Mouse (Mus musculus) MEL (cell line): ENCODE measurements at regions not wholly inside any gene's neighbourhood (a gene's known extent, or its start where the extent isn't known, plus 50 kb on each side); places are given as distances from the start of the nearest gene placed in this dataset.

Experiments
- DNase-seq: peaks from one replicate; pipeline ENCODE4 v3.0.0; 2011; ENCODE audit warnings: low read depth, low spot score
- H3K27ac ChIP-seq: 2 replicates; pipeline ENCODE4 v1.5.1; 2012; ENCODE audit warnings: low read depth, mild to moderate bottlenecking, control low read depth, low read length, moderate library complexity; ENCODE audit not compliant: control insufficient read depth
- H3K27me3 ChIP-seq, 2 experiments: fragments of 150-350 bp in 1 of 2; sonication (generic) in 1 of 2; 2 replicates each; pipeline ENCODE4 v1.6.1; 2012; ENCODE audit warnings: low read length in 2 of 2, mild to moderate bottlenecking in 2 of 2, improper control_type of control experiment in 1 of 2, moderate library complexity in 1 of 2; ENCODE audit not compliant: insufficient read depth in 2 of 2, control insufficient read depth in 1 of 2
- H3K36me3 ChIP-seq, 2 experiments: 2 replicates each; pipeline ENCODE4 v1.6.1; 2012 to 2014; ENCODE audit warnings: low read length in 2 of 2, improper control_type of control experiment in 1 of 2, inconsistent platforms in 1 of 2, mild to moderate bottlenecking in 1 of 2; ENCODE audit not compliant: insufficient read depth in 2 of 2, control insufficient read depth in 1 of 2
- H3K4me1 ChIP-seq, 2 experiments: fragments of 150-350 bp in 1 of 2; sonication (generic) in 1 of 2; 2 replicates each; pipeline ENCODE4 v1.6.1; 2012; ENCODE audit warnings: low read length in 2 of 2, improper control_type of control experiment in 1 of 2, mild to moderate bottlenecking in 1 of 2; ENCODE audit not compliant: insufficient read depth in 2 of 2, control insufficient read depth in 1 of 2
- H3K4me3 ChIP-seq, 2 experiments: fragments of 150-350 bp in 1 of 2; sonication (generic) in 1 of 2; 2 replicates each; pipeline ENCODE4 v1.5.1; 2012; ENCODE audit warnings: low read depth in 2 of 2, low read length in 2 of 2, mild to moderate bottlenecking in 2 of 2, moderate library complexity in 2 of 2, control low read depth in 1 of 2, improper control_type of control experiment in 1 of 2; ENCODE audit not compliant: control insufficient read depth in 1 of 2, insufficient read depth in 1 of 2
- H3K79me2 ChIP-seq: 2 replicates; pipeline ENCODE4 v1.6.1; 2012; ENCODE audit warnings: mild to moderate bottlenecking, low read length, moderate library complexity; ENCODE audit not compliant: control insufficient read depth, poor library complexity, insufficient read depth
- H3K9ac ChIP-seq: 2 replicates; pipeline ENCODE4 v1.6.1; 2012; ENCODE audit warnings: low read depth, mild to moderate bottlenecking, control low read depth, low read length, moderate library complexity; ENCODE audit not compliant: control insufficient read depth, poor library complexity, severe bottlenecking
- H3K9me3 ChIP-seq: fragments of 150-350 bp; sonication (generic); replicated peaks from 2 replicates; pipeline ENCODE4 v1.6.1; 2012; ENCODE audit warnings: mild to moderate bottlenecking, low read length, improper control_type of control experiment, moderate library complexity; ENCODE audit not compliant: insufficient read depth
- CHD1 ChIP-seq: IDR thresholded peaks from 2 replicates; pipeline ENCODE4 v1.6.1; 2012; ENCODE audit warnings: low read depth, mild to moderate bottlenecking, inconsistent platforms, low read length, improper control_type of control experiment
- ETS1 ChIP-seq: IDR thresholded peaks from 2 replicates; pipeline ENCODE4 v1.6.1; 2012; ENCODE audit warnings: low read depth, mild to moderate bottlenecking, inconsistent platforms, low read length, improper control_type of control experiment, moderate library complexity
- GATA1 ChIP-seq: IDR thresholded peaks from 2 replicates; pipeline ENCODE4 v1.6.1; 2011; ENCODE audit warnings: low read depth, low read length, improper control_type of control experiment
- HCFC1 ChIP-seq: IDR thresholded peaks from 2 replicates; pipeline ENCODE4 v1.6.1; 2012; ENCODE audit warnings: low read depth, mild to moderate bottlenecking, inconsistent platforms, low read length, improper control_type of control experiment, moderate library complexity
- KAT2A ChIP-seq: conservative IDR thresholded peaks from 2 replicates; pipeline ENCODE4 v1.6.1; 2012; ENCODE audit warnings: low read depth, low read length, improper control_type of control experiment, inconsistent platforms
- MAFK ChIP-seq: IDR thresholded peaks from 2 replicates; pipeline ENCODE4 v1.6.1; 2011; ENCODE audit warnings: low read depth, mild to moderate bottlenecking, low read length, improper control_type of control experiment, borderline replicate concordance
- MAX ChIP-seq: IDR thresholded peaks from 2 replicates; pipeline ENCODE4 v1.6.1; 2011; ENCODE audit warnings: low read length, improper control_type of control experiment
- MAZ ChIP-seq: IDR thresholded peaks from 2 replicates; pipeline ENCODE4 v1.6.1; 2012; ENCODE audit warnings: low read depth, mild to moderate bottlenecking, inconsistent platforms, low read length, improper control_type of control experiment
- MXI1 ChIP-seq: IDR thresholded peaks from 2 replicates; pipeline ENCODE4 v1.6.1; 2011; ENCODE audit warnings: mild to moderate bottlenecking, low read depth, low read length, improper control_type of control experiment
- MYC ChIP-seq: IDR thresholded peaks from 2 replicates; pipeline ENCODE4 v1.6.1; 2011; ENCODE audit warnings: low read depth, mild to moderate bottlenecking, low read length, improper control_type of control experiment, moderate library complexity
- NELFE ChIP-seq: IDR thresholded peaks from 2 replicates; pipeline ENCODE4 v1.6.1; 2011; ENCODE audit warnings: low read depth, low read length, improper control_type of control experiment
- NRF1 ChIP-seq: IDR thresholded peaks from 2 replicates; pipeline ENCODE4 v1.6.1; 2014; ENCODE audit warnings: low read depth, mild to moderate bottlenecking, inconsistent platforms, low read length, improper control_type of control experiment, moderate library complexity; ENCODE audit not compliant: poor library complexity, insufficient read depth, severe bottlenecking
- POLR2A ChIP-seq, 2 experiments: IDR thresholded peaks; 2 replicates each; pipeline ENCODE4 v1.6.1; 2011 to 2012; ENCODE audit warnings: low read length in 2 of 2, mild to moderate bottlenecking in 2 of 2, control low read depth in 1 of 2, improper control_type of control experiment in 1 of 2, low read depth in 1 of 2, moderate library complexity in 1 of 2; ENCODE audit not compliant: control insufficient read depth in 1 of 2, insufficient read depth in 1 of 2, poor library complexity in 1 of 2
- POLR2AphosphoS2 ChIP-seq: IDR thresholded peaks from 2 replicates; pipeline ENCODE4 v1.6.1; 2011; ENCODE audit warnings: low read length, improper control_type of control experiment
- POLR2AphosphoS5 ChIP-seq: IDR thresholded peaks from 2 replicates; pipeline ENCODE4 v1.6.1; 2012; ENCODE audit warnings: low read depth, borderline replicate concordance, mild to moderate bottlenecking, inconsistent platforms, low read length, moderate library complexity, mixed read lengths
- RAD21 ChIP-seq: IDR thresholded peaks from 2 replicates; pipeline ENCODE4 v1.6.1; 2011; ENCODE audit warnings: mild to moderate bottlenecking, low read depth, low read length, improper control_type of control experiment
- RCOR1 ChIP-seq: IDR thresholded peaks from 2 replicates; pipeline ENCODE4 v1.6.1; 2012; ENCODE audit warnings: low read depth, mild to moderate bottlenecking, inconsistent platforms, low read length, improper control_type of control experiment
- SIN3A ChIP-seq: IDR thresholded peaks from 2 replicates; pipeline ENCODE4 v1.6.1; 2012; ENCODE audit warnings: low read length, improper control_type of control experiment, inconsistent platforms
- SMC3 ChIP-seq: IDR thresholded peaks from 2 replicates; pipeline ENCODE4 v1.6.1; 2011; ENCODE audit warnings: low read depth, low read length, improper control_type of control experiment
- TAL1 ChIP-seq: IDR thresholded peaks from 2 replicates; pipeline ENCODE4 v1.6.1; 2012; ENCODE audit warnings: mild to moderate bottlenecking, inconsistent platforms, low read length, moderate library complexity, mixed read lengths
- TCF12 ChIP-seq: IDR thresholded peaks from 2 replicates; pipeline ENCODE4 v1.6.1; 2014; ENCODE audit warnings: low read depth, mild to moderate bottlenecking, inconsistent platforms, low read length, improper control_type of control experiment, moderate library complexity
- UBTF ChIP-seq: IDR thresholded peaks from 2 replicates; pipeline ENCODE4 v1.6.1; 2012; ENCODE audit warnings: low read depth, mild to moderate bottlenecking, inconsistent platforms, low read length, improper control_type of control experiment, moderate library complexity, borderline replicate concordance; ENCODE audit not compliant: insufficient read depth
- ZKSCAN1 ChIP-seq: IDR thresholded peaks from 2 replicates; pipeline ENCODE4 v1.6.1; 2012; ENCODE audit warnings: low read depth, mild to moderate bottlenecking, inconsistent platforms, low read length, improper control_type of control experiment, moderate library complexity
- ZNF384 ChIP-seq: IDR thresholded peaks from 2 replicates; pipeline ENCODE4 v1.6.1; 2012; ENCODE audit warnings: low read depth, mild to moderate bottlenecking, inconsistent platforms, low read length, improper control_type of control experiment

GRCm38 (mm10) chr12:17622509-17623005 is 68.1 kb upstream of the Hpcal1 start:
- Histone ChIP-seq H3K4me1 (no peaks in the 10 kb centered on the region), H3K4me3 (no peak overlapping the region), H3K36me3 (no peaks in the 10 kb centered on the region), H3K27ac (no peak overlapping the region), H3K9ac (no peak overlapping the region), H3K79me2 (no peaks in the 10 kb centered on the region), H3K27me3 (no peaks in the 10 kb centered on the region; a peak in 1 of 4 replicates), H3K9me3 (no peaks in the 10 kb centered on the region)
- TF ChIP-seq MYC (no peak), NELFE (no peak), TAL1 (no peak), POLR2AphosphoS5 (no peak), ETS1 (no peak), MAZ (no peak), MXI1 (no peak), NRF1 (no peak), POLR2AphosphoS2 (no peak), TCF12 (no peak), GATA1 (no peak), MAX (no peak), MAFK (no peak)
- DNase-seq = no peak

DNA sequence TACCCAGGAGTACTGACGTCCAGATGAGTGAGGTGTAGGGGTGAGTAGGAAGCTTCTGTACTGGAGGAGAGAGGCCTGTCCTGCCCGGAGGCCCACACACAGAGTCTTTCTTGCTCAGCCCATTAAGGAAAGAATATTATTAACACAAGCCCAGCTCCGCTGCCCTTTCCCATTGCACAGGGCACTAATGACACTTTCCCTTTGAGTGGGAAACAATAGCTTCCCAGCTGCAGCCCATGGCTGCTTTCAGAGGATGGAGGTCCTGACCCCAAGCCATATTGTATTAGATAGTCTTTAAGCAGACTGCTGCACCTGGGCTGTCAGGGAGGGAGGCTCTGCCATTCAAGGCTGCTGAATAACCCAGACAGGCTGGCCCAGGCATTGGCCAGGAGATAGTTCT is 64.6 kb upstream of the Hpcal1 start:
- no peak for DNase-seq
- H3K9ac ChIP-seq = no peak overlapping the region
- H3K36me3 ChIP-seq = no peaks in the 10 kb centered on the region
- H3K4me3 ChIP-seq = no peak overlapping the region
- no peaks in the 10 kb centered on the region for H3K9me3 ChIP-seq
- TF ChIP-seq MAFK (no peak), TCF12 (no peak), NELFE (no peak), RCOR1 (no peak), ZNF384 (no peak), TAL1 (no peak), RAD21 (no peak), UBTF (no peak), MAX (no peak), SIN3A (no peak), SMC3 (no peak), HCFC1 (no peak), CHD1 (no peak), KAT2A (no peak), ZKSCAN1 (no peak), POLR2A (IDR thresholded peaks at IDR 0.05; ENCODE audit: control insufficient read depth in 1 of 2, insufficient read depth in 1 of 2, low read depth in 1 of 2, low read length in 2 of 2, poor library complexity in 1 of 2) (no peak)
- TF ChIP-seq, all 39 proteins: peak for 0
- Histone ChIP-seq H3K4me1 (no peaks in the 10 kb centered on the region), H3K27ac (no peak overlapping the region), H3K27me3 (no peaks in the 10 kb centered on the region), H3K79me2 (no peaks in the 10 kb centered on the region)
